Mouse (Mus musculus) mouse trophoblast stem cell (cell line): ENCODE measurements around the gene Gnptab.
"Not testable (repeated sequence)": the region's sequence is repeated elsewhere in the genome, so short reads cannot be mapped to it uniquely, and the experiment has no call there.

Experiments used
- in situ Hi-C, 2 experiments: fragments of 300-500 bp; cut with MseI, MboI; formaldehyde crosslinking; loops; 2 replicates in 1 of 2; 3 replicates in 1 of 2; pipeline ENCODE4 v1.15.1; 2025

Gnptab gene

DNA sequence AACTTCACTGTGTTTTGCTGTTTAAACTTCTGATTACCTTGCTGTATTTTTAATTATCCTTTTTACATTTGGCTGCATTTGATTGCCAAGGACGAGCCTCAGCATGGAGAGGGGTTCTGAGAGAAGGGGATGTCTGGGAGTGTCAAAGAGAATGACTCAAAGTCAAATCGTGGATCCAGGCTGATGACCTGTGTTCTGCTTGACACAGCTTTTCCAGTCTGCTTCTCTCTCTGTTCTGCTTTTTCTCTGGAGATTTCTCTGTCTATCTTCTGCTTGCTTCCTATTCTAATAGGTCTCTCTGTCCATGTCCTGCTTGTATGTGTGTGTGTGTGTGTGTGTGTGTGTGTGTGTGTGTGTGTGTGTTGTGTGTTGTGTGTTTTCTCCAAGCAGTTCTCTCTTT lies 30.8 kb downstream of the Gnptab start:
- in situ Hi-C loops: no loop called here

DNA sequence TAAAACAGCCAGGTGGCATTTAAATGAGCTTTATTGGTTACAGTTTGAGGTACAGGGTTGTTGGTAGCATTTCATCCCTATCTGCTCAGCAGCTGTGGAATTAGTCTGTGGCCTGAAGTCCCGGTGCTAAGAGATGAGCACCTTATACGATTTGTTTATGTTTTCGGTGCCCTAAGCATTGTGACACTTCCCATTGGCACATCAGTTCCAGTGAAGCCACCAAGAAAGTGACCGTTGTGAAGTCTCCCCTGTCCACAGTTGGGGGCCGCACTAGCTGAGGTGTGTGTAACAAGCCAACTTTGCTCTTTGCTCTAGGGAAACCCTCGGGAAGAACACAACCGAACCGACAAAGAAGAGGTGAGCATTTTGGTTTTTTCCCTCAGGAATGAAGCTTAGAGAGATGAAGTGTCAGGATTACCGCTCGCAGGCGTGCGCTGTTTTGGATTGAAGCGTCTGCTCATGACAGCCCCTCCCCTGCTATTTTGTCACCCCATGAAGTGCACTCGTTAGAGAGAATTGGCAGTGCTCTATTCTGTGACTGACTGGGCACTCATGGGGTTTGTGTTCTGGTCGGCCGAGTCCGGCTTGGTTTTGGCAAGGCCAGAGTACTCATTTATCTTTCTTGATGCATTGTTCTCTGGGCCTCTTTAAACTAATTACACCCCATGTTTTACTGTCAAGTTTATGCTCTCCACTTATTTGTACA lies 33.5 kb downstream of the Gnptab start:
- in situ Hi-C loops: no loop called here

DNA sequence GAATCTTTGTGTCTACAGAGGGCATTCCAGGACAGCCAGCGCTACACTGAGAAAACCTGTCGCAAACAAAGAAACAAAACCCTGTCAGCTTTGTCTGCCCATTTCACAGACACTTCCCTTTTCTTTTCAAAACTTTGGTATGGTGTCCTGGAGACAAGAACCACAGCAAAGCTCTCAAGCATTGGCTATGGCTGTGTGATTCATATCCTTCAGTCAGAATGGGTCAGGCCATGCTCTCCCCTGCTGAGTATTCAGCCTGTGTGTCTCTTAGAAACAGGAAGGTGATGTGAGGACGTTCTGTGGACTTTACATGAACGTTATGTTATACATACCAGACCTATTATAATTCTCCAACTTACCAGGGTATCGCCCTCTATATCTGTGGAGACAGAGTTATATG lies 38.8 kb downstream of the Gnptab start:
- in situ Hi-C loops: no loop called here

DNA sequence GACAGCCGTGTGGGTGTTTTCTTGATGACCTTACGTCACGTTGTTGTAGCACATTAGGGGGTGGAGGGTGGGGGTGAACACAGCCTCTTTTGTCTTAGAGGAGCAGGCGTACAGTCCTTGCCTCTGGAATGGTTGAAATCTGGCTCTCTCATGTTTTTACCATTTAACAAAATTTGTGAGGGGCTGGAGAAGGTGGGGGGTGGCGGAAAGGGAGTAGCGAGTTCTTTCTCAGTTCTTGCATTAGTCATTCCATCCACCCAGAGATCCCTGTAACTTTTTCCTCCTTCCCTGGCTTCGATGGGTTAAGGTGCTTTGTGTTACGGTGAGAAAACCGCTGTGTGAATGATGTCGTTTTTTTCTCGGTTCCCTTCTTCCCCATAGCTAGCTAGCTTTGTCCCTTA lies 41.2 kb downstream of the Gnptab start:
- in situ Hi-C loops: loop anchor here in 1 of 2 experiments (5.0 kb wide), 1 partner anchor 38 kb away; no protein-coding TSS in a partner anchor

DNA sequence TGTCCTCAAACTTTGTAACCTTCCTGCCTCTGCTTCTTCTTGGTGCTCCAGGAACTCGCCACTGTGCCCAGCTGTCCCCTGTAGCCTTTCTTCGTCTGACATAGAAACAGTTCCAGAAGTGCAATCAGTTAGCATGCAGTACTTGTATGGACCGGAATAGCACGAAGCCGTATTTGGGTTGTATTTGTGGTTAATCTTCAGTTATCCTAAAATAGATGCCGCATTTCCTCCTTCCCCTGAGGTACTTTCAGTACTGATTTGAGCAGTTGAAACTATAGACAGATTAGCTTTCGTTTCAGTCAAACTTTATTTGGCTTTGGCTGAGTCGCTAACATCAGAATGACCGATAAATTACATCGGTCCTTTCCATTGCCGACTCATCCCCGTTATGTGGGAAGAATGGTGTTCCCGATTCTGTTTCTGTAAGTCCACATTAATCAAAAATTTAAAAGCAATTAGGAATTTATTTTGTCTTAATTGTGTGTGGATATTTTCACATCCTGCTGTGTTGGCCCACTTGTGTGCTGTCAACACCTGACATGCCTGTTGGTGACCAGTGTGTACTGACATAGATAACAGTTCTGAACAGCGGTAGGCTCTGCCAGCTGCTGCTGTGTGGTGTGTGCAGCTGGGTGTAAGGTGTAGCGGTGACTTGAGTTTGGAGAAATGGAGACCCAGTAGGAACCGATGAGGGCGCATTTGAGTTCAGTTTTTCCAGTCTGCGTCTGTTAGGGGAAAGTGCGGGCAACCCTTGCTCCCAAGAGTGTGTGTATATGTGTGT lies 41.9 kb downstream of the Gnptab start:
- in situ Hi-C loops: loop anchor here in 1 of 2 experiments (5.0 kb wide), 1 partner anchor 39 kb away; no protein-coding TSS in a partner anchor

DNA sequence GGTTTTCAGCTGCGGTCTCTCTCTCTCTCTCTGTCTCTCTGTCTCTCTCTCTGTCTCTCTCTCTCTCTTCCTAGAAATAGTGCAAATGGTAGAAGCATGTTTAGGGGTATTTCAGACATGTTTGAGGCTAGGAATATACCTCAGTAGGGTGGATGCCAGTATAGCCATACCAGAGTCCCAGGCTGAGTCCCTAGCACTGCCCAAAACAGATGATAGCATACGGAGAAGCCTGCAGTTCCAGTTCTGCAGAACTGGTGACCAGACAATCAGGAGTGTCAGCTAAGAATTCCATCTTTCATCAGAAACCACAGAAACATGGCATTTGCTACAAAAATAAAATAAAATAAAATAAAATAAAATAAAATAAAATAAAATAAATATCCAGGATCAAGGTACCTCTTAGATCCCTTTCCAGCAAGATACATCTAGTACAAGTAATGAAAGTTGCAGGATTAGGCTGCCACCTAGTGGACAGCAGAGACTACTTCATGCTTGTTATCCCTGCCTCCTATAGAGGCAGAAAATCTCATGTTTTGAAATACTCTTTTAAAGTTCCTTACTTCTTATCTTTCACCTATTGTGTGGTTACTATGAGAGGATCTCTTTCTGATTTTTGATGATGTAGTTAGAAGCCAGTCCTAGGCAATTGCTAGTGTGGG lies 47.4 kb downstream of the Gnptab start:
- in situ Hi-C loops: loop anchor here in 1 of 2 experiments (5.0 kb wide), 1 partner anchor 49 kb away; the partner anchor contains the start of genes Dram1 and Gnptab

DNA sequence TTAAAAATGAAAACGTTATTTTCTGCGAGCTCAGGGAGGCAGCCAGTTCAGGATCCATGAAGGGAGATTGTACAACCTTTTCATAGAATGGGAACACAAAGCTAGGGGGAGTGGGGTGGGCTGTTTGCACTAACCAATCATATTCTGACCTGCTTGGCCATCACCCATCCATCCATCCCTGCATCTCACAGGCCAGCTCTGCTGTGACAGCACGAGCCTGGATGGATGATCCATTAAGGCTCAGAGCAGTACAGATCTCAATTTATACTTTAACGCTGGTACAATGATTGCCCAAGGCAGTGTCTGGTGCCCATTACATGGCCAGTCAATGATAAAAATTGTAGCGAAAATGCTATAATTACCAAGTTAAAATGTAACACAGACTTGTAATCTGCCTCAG lies 48.0 kb downstream of the Gnptab start:
- in situ Hi-C loops: loop anchor here in 1 of 2 experiments (5.0 kb wide), 1 partner anchor 50 kb away; the partner anchor contains the start of genes Dram1 and Gnptab

DNA sequence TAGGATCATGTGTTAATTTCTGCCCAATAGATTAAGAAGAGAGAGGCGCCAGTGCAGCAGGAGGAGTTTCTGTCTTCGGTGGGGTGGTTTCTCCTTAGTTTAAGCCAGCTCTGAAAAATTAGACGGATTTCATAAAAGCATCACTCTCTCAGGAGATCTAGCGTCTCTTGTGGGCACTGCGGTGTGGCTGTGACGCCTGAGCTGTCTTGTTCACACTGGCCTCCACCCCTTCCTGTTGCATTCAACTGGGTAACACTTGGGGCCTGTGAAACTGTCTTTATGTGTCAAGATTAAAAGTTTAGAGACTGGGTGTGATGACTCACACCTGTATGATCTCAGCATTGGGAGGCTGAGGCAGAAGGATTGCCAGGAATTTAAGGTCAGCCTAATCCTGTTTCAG lies 49.1 kb downstream of the Gnptab start:
- in situ Hi-C loops: loop anchor here in 1 of 2 experiments (5.0 kb wide), 1 partner anchor 51 kb away; the partner anchor contains the start of genes Dram1 and Gnptab

DNA sequence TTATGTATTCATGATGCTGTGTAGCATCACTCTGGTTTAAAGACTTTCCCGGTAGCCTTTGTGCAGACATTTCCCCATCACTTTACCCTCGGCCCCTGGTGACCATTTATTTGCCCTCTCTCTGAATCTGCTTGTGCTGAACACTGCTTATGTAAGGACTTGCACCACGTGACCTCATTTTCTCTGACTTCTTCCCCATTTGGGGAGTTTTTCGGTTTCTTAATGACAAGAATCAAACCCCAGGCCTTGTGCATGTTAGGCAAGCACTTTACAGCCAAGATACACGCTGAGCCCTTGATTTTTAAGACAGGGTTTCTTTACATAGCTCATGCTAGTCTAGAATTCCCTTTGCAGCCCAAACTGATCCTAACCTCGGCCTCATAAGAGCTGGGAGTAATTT lies 62.3 kb downstream of the Gnptab start:
- in situ Hi-C loops: no loop called here

DNA sequence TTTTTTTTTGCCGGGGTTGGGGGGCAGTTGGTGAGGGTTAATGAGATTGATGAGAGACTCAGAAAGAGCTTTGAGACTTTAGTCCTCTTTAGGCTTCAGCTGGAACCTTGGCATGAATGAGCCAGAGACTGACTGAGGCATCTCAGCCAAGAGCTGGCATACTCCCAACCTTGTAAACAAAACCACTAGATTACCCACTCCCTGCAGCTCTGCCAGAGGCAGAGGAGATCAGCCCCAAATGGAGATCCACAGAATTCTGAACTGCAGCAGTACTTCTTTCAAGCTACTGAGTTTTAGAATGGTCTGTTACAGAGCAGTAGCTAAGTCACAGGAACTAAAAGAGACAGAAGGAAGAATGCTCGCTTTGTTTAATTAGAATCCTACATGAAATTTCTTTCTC lies 72.3 kb downstream of the Gnptab start:
- in situ Hi-C loops: no loop called here

DNA sequence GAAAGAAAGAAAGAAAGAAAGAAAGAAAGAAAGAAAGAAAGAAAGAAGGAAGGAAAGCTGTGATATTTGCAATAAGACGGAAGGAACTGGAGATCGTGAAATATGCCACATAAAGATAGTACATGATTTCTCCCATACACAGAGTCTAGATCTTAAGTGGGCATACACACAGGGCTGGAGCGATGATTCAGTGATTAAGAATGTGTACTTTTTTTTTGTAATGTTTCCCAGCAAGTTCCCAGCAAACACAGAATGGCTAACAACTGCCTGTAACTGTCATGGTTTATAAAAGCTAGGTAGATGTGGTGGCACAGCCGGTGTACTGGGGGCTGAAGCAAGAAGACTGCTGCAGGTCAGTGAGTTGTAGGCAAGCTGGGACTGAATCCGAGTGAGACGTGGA lies 73.1 kb downstream of the Gnptab start:
- in situ Hi-C loops: no loop called here

DNA sequence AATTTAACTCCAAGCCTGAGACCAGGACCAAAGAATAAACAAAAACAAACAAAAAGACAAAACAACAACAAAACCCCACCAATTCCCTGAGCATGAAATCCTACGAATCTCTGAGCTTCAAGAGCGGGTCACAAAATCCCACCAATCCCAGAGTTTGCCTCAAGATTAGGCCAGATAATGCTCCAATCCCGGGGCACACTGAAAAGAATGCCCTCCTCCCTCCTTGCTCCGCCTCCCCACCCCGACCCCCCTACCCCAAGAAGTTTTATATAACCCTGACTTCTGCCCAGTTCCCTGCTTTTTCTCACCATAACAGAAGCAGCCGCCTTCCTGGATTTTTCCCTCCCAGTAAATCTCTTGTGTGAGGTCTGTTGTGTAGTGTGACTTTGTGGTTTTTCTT lies 78.9 kb downstream of the Gnptab start:
- in situ Hi-C loops: no loop called here

DNA sequence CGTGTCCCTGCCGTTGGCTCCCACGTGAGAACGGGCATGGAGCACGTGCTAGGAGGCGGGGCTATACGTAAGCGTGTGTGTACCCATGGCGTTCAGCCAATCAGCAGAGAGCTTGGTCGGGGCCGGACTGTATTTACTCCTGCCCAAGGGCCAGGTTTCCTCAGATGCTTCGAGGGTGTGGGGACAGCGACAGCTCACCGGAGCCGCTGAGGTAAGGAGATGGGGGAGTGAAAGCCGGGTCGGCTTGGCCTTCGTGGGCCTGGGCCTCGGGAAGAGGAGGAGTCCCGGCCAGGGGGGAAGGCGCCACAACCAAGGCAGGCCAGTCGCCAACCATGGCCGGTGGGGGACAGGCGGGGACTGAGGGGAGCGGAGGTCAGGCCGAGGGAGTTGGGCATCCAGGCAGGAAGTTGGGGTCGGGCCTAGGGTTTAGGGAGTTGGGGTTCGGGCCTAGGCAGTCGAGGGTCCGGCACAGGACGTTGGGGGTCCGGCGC lies 80.6 kb downstream of the Gnptab start, which contains the start of gene Sycp3:
Gene Sycp3, plus strand, starts transcription at position 68 of the 491 bp plus-strand sequence.
- in situ Hi-C loops: no loop called here

DNA sequence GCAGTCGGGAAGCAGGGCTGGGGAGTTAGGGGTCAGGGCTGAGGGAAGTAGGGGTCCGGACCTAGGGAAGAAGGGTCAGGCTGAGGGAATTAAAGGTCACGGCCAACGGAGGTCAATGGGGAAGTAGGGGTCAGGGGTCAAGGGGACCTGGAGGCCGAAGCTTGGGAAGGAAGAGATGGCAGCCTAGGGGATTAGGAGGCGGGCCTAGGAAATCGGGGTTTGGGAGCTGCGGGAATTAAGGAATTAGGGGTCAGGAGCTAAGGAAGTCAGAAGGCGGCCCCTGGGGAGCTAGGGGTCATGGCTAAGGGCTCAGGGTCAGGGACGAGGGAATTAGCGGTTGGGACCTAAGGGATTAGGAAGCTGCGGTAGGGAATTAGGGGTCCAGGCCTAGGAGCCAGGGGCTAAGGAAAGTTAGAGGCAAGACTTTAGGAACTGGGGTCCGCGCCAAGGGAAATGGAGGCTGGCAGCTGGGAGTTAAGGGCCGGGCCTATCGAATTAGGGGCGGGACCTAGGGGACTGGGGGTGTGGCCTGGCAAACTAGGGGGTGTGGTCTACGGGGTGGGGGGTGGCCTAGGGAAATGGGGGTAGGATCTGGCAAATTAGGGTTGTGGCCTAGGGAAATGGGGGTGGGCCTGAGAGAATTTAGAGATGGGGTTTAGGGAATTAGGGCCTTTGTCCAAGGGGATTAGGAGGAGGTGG lies 81.3 kb downstream of the Gnptab start:
- in situ Hi-C loops: no loop called here

DNA sequence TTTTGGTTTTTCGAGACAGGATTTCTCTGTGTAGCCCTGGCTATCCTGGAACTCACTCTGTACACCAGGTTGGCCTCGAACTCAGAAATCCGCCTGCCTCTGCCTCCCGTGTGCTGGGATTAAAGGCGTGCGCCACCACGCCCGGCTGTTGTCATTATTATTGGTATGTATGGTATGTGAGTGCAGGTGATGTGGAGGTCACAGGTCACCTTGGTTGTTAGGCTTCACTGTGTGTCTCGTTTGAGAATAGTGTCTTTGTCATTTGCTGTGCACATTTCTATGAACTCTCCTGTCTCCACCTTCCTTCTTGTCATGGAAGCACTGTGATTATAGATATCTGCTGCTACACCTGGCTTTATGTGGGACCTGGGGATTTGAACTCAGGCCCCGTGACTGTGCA lies 103.9 kb downstream of the Gnptab start:
- in situ Hi-C loops: not testable (repeated sequence)

DNA sequence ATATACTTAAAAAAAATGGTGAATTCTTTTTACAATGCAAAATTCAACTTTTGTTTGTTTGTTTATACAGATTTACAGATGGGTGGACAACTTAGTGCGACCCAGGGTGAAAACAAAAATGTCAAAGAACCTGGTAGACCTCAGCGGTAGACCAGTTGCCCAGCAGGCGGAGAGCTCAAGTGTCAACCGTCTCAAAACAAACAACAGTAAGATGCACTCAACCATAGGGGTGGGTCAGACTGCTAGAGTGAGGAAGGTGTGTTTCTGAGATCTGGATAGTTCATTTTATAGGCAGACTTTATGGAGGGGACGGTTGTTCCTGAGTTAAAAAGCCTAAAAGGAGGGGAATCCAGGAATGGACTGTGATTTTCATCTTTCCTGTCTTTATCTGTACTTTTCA lies 109.7 kb downstream of the Gnptab start:
- in situ Hi-C loops: no loop called here

DNA sequence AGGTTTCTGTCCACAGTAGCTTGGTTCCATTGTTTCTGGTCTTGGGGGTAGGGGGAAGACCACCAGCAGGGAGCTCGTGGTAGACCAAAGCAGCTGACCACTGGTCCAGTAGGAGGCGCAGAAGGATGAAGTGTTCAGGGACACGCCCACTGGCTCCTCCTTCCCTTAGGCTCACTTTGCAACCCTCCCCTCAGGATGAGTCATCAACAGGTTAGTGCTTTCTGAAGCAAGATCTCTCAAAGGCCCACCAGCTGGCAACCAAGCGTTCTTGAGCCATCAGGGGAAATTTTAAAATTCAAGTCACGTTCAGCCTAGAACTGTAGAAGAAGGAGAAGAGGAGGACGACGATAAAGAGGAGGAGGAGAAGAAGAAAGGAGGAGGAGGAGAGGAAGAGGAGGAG lies 112.7 kb downstream of the Gnptab start:
- in situ Hi-C loops: no loop called here

DNA sequence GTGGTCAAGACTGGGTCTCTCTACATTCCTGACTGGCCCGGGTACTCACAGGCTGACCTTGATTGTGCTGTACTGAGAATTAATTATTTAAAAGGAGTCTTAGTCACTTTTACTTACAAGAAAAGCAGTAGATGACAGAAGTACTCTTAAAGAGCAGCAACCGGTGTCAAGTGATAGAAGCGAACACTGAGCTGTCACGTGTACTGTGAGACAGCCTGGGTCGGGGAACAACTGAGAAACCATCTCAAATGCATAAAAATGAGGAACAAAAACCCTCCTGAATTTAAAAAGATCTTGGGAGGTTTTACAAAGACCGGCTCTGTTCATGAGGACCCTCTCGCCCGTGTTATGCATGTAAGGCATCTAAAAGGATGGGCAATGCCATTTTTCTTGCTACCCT lies 113.7 kb downstream of the Gnptab start:
- in situ Hi-C loops: no loop called here

DNA sequence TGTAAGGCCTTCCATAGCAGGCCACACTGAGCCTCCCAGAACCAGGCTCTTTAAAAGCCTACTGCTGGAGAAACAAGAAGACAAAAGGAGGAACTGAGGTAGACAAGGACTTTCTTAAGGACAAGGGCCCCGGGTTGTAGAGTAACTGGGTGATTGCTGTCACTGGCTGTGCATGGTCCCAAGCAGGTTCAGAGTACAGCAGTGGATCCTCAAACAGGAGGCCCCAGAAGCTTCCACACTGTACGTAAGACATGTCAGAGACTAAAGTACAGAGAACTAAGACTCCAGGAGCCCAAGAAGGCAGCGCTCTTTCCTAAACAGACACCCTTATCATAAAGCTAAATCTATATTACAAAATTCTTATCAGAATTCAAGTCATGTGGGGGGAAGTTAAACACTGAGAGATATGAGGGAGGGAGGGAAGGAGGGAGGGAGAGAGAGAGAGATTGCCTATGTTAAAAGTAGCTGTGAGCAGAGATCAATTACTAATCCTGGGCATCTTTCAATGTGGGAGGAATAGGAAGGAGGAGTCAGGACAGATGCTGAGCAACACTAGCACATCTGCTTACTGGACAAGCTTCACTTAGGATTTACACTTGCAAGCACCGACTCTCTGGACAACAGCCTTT lies 116.1 kb downstream of the Gnptab start:
- in situ Hi-C loops: no loop called here
